Mouse (Mus musculus) megakaryocyte-erythroid progenitor cell, adult 5-6 weeks (primary cell): ENCODE data around the gene Phyhd1. TPM values are rescaled to one million over a fixed set of nuclear protein-coding genes. Genes with fewer than 3 reads are reported as not detected.

Experiments used
- ATAC-seq: replicated peaks from 2 replicates; pipeline ENCODE4 v1.8.0; 2016; ENCODE audit warnings: mild to moderate bottlenecking, inconsistent platforms; ENCODE audit not compliant: severe bottlenecking, poor library complexity, low FRiP score, low TSS enrichment
- total RNA-seq, 2 experiments: library from RNA; stranded (forward) in 1 of 2; stranded (reverse) in 1 of 2; fragments of 200-1000, 215-1000 nt in 1 of 2; fragments of >200 nt in 1 of 2; fragmentation: Nextera tagmentation in 1 of 2; gene quantifications; 2 replicates each; pipeline ENCODE4 v1.2.3; 2014 to 2017

Gene Phyhd1
- total RNA-seq (2014; fragmentation: Nextera tagmentation) (not detected in 2 replicates), total RNA-seq (2017) (not detected in 2 replicates)

DNA sequence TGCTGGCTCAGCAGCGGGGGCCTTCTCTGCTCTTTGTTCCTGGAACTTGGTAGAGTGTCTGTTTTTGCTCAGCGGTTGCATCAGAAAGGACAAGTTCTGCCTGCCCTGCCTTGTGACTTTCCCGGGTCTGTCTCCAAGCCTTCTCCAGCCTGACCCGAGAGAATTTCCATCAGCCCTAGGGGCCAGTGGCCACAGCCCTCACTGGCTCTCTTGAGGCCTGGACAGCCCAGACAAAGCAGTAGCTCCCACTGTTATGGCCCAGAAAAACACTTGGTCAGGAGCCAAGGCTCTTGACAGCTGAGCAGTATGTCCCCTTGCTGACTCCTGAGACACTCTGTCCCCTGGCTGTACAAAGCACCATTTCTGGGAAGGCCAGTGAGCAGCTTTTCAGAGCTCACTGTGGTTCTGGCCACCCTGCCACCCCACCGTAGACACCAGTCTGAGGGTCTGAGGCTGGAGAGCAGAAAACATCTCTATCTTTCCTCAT is at the start of gene Phyhd1:
Gene Phyhd1 (plus strand): TSS at position 437 of the 487 bp plus-strand sequence.
- ATAC-seq = no peak

DNA sequence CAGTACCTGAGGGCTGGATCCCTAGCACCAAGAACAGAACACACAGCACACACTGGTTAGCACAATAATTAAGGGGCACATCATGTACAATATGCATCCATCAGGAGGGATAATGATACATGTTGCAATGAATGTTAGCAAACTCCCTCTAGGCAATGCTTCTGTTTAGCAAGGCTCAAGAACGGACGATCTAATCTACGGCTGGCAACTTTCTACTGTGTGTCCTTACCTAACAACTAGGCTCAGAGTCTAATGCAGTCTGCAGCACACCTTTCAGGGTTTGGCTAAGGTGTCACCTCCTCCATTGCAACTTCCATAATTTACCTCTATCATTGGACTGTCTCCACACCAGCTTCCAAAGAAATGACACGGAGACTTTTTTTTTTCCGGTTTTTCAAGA is 49.7 kb upstream of the Phyhd1 start:
- ATAC-seq = no peak

DNA sequence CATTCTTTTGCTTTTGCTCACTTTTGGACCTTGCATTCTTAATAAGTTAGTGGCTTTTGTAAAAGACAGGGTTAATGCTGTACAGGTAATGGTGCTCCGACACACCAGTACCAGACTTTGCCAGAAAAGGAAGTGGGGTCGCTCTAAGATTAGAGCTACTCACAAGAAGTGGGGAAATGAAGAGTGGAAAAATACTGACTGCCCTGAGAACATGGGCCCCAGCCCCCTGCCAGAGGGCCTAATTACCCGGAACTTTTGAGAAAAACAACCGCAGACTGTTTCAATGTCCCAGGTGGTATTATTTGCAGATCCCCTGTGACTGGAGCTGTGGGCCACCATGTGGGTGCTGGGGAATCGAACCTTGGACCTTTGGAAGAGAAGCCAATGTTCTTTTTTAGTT is 30.4 kb upstream of the Phyhd1 start:
- ATAC-seq = no peak

DNA sequence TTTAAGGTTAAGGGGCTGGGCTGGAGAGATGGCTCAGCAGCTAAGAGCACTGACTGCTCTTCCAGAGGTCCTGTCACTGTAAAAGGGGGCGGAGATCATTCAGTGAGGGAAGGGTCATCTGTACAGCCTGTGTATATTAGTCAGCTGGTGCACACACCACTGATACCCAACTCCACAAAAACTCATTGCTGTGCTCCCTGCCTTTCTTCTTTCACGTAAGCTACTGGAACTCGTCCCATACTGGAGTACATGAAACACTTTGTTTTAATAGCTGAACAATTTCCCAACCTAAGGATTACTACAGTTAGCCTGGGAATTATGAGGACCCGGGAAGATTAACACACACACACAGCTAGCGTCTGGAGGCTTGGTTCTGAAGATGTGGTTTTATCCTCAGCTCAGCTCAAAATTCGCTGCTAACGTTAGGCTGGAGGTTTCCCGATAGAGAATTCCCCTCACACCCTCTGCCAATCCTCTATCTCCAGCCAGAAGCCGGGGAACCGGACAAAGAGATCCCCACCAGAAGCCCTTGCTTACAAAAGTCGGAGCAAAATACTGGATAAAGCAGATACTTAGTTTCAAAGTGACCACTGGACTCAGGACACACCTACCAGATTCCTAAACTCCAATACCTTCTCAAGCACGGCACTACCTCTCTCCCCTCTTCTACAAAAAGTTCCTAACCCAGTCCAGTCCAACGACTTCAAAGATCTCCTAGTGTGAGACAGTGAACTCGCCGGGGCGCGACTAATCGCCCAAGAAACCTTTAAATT is 29.4 kb upstream of the Phyhd1 start:
- no peak for ATAC-seq

DNA sequence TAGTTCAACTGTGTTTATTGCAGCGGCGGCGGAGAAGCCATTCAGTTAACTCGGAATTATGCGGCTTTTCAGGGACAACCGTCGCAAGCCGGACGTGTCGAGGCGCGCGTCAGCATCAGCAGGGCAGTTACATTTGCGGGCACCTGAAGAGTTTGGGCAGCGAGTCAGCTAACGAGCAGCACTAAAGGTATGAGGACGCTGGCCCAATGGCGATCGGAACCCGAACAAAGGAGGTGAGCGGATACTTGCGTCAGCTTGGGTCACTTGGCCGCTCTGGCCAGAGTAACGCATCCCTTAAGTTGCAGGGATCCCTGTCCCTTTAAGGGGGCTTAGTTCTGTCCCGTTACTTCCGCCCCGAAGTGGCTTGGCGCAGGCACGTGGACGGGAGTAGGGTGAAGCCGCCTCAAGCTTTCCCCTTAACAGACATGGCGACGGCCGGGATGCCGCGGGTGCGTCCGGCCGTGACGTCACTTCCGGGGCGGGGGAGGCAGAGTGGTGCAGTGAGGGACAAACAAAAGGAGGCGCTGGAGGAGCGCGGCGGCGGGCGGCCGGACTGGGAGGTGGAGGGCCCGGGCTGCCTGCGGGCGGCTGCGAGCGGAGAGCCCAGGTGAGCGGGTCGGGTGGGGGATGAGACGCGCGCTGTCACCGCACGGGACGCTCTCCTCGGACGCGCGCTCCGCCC is 28.7 kb upstream of the Phyhd1 start, which contains the start of gene Lrrc8a:
Gene Lrrc8a (plus strand): TSS at position 517 of the 682 bp plus-strand sequence.
- ATAC-seq = peak; percentile 80

DNA sequence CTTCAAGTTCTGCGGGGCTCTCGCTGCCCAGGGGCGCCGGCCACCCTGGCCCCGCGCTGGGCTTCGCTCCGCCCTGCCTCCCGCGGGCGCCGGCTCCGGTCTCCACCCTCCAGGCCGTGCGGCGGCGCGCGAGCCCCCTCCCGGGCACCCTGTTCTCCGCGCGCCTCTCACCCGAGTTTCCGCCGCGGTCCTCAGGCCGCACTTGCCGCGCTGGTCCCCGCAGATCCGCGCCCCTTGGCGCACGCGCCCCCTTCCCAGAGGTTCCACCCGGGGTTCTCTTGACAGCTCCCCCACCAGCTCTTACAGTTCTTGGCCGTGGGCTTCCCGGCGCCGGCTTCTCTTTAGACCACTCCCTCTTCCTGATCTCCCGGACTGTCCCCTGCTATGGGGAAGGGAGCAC is 28.1 kb upstream of the Phyhd1 start:
- no peak for ATAC-seq

DNA sequence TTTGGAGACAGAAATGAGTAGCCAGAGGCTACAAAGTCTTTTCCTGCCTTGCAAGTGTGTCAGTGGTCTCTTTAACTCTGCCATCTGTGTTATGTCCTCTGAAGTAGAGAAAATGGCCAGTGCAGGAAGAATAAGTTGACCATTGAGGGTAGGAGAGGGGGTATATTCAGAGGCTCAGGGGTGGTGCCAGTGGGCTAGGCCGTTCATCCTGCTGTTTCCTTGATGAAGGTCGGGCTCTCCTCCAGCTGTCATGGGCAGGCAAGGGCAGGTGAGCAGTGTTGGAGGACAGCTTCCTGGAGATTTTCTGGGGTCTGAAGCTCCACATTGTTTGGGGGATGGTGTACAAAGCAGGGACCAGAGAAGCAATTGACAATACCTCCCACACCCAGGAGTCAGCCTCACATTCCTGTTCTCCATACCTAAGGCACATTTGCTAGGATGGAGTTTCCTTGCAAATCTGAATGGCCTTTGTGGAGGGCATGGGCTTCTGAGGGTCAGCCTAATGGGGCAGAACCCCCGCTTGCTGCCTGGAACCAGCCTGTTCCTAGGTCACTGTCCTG is 27.0 kb upstream of the Phyhd1 start:
- ATAC-seq = no peak

DNA sequence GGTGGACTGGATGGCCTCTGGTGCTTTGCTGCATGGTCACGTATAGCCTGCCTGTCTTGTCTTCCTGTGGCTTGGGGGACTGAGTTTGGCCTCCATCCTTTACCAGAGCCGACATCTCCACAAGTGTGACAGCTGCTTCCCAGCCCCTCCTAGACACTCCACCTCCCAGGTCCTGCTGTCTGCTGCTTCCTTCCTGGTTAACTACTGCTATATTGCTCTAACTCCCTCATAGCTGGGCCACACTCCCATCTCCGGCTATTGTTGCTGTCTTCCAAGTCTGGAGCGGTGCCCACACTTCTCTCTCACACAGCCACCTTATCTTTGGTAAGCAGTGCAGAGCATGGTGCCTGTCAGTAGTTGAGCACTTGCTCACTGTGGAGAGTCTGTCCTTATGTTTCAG is 26.2 kb upstream of the Phyhd1 start:
- ATAC-seq = peak; percentile 78

DNA sequence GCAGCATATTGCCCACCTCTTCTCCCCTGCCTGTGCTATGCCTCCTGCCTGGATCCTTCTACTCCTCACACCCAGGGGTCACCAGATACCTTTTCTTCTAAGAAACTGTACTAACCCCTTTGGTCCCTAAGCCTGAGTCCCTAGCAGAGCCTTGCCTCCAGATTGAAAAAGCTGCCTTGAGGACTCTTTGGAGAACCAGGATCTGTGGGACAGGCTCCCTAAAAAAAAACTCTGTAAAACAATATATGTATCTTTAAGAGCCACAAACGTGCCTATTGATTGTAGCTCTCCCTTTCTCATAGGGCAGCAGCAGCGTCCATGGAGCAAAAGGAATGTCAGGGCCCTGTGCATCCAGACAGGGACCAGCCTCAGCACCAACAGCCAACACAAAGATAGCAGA is 25.7 kb upstream of the Phyhd1 start, which contains the start of gene Gm28035:
Gene Gm28035 (plus strand): TSS at position 301 of the 400 bp plus-strand sequence.
- ATAC-seq = no peak

DNA sequence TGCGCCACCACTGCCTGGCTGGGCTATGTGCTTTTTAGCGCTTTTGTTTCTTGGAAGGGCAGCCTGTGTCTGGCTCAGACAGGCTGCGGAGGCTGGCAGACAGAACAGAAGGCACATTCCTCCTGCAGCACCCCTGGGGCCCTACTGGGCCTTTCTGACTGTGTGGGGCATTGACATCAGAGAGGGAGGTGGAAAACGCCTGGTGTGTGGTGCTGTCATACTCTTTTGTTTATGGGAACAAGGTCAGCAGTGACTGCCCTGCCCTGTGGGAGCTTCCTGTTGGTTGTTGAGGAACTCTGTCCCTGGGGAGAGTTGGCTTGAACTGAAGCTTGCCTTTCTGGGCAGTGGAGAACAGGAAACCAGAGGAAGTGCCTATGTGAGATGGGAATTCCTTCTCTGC is 23.5 kb upstream of the Phyhd1 start:
- ATAC-seq = no peak

DNA sequence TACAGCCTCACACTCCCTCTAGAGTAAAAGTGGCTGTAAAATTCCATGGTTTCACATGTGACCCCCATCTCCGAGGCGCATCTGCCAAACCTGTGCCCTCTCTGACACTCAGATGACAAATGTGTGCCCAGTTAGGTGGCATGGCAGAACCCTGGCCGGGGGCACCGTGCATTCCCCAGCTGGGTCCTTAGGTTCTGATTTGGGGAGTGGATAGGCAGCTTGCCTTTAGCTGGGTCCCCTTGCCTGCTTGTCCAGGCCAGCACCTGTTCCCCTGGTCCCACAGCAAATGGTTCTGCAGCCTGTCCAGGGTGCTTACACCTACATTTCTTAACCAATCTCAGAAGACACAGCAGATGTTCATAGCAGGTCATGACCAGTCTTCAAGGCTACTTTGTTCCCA is 22.6 kb upstream of the Phyhd1 start:
- no peak for ATAC-seq

DNA sequence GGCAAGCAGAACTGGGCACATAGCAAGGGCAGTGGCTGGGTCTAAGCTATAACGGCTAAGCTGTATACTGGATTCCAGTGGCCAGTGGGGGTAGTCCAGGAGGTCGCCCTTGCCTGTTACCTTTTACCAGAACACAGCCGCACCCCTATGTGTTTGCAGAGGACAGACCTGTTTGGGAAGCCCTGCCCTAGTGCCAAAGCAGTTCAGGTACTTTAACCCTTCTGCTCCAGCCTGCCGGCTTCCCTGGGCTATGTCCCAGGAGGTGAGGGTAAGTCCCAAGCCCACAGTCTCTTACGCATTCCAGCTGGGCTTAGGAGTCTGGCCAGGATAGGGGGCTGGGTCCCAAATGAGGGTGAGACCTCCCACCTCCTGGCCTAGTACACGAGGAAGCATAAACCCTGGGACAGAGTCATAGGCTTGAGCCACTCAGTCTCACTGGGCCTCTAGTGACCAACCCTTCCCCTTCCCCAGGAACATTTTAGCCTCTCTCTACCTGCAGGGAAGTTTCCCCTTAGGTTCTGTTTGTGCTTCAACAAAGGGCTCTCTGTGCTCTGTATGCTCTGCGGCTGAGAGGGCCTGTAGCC is 21.3 kb upstream of the Phyhd1 start:
- ATAC-seq = no peak

DNA sequence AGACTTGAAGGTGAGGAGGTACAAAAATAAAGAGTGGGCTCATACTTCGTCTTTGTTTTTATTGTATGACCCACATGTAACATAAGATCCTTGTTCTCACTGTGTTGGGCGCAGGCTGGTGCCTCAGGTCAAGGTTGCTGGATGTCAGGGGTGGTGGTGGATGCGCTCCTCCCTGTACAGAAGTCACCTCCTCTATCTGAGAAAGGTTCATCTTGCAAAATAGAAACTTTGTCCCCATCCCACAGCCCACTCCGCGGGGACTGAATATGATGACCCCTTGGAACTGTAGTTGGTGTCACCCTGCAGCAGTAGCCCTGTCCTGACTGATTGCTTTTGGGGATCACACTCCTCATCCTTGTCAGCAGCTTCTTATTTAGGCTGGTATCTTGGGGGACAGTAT is 19.0 kb upstream of the Phyhd1 start:
- ATAC-seq = no peak

DNA sequence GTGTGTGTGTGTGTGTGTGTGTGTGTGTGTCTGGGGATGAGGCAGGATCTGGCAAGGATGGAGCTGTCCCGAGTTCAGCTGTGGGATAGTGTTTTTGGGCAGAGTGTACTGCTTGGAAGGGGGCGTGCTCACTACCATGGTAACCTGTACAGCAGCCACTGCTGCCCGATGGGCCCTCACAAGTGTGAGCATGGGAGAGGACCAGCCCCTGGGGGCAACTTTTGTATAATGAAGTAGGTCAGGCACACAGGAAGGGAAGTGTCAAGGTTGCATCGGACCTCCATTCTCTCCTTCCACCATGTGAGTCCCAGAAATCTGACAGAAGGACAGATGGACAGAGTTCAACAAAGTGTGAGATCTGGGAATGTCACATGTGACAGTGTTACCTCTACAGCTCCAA is 18.3 kb upstream of the Phyhd1 start:
- no peak for ATAC-seq

DNA sequence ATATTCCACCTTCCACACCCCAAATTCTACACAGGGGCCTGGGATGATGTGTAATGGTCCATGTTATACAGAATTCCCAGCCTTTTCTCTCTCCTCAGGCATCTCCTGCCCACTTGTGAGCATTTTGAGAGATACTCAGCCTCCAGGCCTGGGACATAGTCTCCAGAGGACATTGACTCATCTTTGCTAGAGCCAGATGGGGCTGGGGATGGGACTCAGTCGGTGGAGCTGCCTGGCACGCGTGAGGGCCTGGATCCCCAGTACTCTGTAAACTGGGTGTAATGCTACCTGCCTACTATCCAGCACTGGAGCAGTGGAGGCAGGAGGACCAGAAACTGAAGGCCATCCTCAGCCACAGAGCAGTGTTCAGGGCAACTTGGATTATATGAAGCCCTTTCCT is 16.8 kb upstream of the Phyhd1 start:
- no peak for ATAC-seq

DNA sequence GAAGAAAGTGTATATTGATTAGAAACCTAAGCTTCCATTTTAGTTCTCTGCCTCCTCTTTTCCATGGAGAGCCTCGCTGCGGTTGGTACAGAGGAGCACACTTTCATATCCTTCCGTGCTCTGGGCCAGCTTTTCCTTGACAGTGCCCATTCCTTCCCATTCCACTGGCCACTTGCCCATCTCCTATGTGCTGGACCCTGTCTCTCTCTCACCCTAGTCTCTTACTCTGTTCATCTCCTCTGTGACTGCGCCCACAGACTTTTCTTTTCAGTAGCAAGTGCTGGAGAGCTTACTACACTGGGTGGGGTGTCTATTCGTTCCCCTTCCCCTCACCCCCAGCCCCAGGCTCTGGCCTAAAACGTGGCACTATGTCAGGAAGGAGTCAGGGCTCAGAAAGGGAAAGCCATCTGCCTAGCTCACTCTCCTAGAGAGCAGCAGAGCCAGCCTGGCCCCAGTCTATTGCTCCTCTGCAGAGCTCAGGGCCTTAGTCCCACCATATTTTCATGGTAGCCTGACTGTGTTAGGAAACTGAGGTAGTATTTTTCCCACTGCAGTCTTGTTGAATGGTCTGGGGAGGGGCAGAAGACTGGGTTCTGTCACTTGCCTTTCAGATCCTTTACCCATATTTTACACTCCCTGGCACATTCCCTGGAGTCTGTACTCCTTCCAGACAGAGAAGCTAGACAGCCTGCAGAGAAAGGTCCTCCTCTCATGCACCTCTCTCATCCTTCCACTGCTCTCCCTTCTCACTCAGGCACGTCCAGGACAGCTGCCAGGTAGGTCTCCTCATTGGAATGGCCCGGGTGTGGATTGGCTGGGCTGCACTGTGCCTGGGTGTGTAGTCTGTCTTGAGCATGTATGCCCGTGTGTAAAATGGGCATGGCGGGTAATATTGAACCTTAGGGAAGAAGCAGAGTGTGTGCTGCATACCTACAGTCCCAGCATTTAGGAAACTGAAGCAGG is 15.6 kb upstream of the Phyhd1 start:
- ATAC-seq = no peak

DNA sequence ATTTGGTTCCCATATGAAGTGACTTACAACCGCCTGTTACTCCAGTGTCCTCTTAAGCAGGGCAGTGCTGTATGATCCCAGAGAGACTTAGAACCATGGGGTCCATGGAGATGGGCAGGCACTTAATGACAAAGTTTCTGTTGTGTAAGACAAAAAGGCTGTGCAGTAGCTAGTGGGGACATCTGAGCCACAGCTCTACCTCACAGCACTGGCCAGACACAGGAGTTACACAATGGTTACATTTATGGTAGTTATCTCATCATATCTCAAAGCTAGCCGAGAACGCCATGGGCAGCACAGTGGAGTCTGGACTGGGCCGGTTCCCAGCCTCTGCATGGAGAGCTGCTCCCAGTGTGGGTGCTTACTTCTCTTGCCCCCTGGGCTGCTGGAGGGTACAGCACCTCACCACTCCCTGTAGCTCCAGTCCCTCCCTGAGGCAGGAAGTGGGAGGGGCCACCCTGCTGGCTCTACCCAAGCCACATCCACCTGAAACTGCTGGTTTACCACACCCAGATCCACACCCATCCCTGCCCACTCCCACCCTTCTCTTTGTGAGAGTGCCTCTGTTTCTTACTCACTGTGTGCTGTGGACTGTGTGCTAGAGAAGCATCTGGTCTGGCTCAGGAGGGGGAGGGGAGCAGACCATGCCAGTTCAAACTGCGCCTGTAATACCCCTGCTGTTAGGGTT is 14.4 kb upstream of the Phyhd1 start:
- peak; percentile 90 for ATAC-seq

DNA sequence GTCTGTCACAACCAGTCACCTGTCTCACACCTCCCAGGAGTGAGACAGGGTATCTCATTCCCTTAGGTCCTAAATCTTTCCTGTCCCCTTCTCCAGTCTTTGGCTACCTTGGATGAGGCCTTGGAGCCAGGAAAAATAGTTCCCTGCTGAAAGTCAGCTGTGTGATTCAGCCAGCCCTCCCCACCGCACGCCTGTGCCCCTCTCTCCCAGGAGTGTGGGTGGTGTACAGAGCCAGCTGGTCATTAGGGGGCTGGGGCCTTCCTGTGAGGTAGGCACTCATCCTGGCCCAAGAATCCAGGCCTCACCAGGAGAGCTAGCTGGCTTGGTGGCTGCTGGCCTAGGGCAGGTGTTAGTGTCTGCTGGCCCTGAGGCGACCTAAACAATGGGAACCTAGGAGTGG is 13.5 kb upstream of the Phyhd1 start:
- no peak for ATAC-seq
